Mouse (Mus musculus): ENCODE measurements around the gene Rbm39. TPM values are rescaled to one million over a fixed set of nuclear protein-coding genes. Genes with fewer than 3 reads are reported as not detected.
"Not testable (repeated sequence)": the region's sequence is repeated elsewhere in the genome, so short reads cannot be mapped to it uniquely, and the experiment has no call there.

The Rbm39 gene
- total RNA-seq (2021): 100 to 1,000 TPM; 140 to 164 TPM

DNA sequence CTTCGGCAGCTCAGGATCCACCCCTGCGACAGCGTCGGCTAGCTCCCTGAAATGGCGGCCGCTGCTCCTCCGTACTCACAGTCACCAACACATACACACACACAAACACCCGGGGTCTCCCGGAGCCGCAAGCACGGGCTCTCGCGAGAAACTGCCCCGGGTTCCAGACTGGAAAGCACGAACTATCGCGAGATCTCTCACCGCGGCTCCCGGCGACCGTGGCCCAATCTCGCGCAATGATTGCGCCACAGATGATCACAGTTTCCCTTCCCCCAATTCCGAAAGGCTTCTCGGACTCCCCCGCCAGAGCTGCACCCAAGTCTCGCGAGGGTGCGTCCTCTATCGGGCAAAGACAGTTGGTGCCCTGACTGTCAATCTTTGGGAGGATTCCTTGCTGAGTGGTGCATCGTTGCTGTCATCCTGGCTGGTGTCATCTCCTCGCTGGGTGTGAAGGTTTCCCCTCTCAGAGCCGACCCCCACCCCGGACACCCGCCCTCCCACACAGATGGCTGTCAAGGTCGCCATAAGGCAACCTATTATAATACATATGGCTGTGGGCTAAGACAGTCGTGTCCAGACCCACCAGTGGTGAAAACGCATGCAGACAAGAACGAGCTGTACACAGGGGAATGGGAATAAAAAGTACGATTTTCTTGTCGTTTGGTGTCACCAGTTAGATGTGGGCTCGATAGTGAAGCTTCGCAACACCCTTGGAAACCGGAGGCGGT lies at the start of gene Rbm39:
Gene Rbm39 (minus strand): TSS at position 145 of the 728 bp plus-strand sequence.
- peak; percentile 100 for DNase-seq (ENCODE audit: low spot score)
- intact Hi-C loops (cut with DNase I): loop anchor here (5.0 kb wide), 1 partner anchor 77 kb away; no protein-coding TSS in a partner anchor

DNA sequence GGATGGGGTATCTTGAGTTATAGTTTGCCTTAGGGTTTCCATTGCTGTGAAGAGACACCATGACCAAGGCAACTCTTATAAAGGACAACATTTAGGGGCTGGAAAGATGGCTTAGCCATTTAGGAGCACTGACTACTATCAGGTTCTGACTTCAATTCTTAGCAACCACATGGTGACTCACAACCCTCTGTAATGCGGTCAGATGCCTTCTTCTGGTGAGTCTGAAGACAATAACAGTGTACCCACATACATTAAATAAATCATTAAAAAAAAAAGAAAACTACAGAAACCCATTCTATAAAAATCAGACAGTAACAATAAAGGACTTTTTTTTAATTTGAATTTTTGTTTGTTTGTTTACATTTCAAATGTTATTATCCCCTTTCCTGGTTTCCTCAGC lies 49.1 kb upstream of the Rbm39 start:
- no peak for DNase-seq (ENCODE audit: low spot score)
- intact Hi-C loops (cut with DNase I): no loop called here

DNA sequence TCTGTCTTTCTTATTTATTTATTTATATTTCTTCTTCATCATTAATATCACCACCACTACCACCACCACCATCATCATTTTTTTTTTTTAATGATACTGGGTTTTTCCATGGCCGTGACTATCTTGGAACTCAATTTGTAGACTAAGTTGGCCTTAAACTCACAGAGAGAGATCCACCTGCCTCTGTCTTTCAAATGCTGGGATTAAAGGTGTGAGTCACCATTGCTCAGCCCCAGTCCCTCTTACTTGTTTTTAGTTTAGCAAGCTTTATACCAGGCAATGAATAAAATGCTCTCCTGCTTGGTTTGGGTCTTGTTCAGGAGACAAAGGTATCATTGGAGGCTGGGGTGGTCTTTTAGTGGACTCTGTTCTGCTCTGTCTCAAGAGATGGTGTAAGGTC lies 47.7 kb upstream of the Rbm39 start:
- DNase-seq (ENCODE audit: low spot score): no peak
- intact Hi-C loops (cut with DNase I): no loop called here

DNA sequence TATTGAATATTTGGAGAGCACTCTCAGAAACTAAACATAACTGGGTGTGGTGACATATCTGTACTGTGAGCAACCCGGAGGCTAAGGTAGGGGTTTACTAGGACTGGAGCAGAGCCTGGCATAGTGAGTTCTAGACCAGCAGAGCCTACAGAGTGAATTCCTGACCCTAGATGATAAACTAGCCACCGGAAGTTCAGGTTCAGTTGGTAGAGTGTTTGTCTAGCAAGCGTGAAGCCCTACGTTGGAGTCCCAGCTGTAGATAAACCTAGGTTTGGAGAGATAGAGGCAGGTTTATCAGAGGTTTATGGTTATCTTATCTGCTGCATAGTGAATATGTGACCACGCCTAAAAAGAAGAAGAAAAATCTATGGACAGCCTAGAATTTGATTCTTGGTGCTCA lies 44.0 kb upstream of the Rbm39 start:
- intact Hi-C loops (cut with DNase I): no loop called here
- DNase-seq (ENCODE audit: low spot score): no peak

DNA sequence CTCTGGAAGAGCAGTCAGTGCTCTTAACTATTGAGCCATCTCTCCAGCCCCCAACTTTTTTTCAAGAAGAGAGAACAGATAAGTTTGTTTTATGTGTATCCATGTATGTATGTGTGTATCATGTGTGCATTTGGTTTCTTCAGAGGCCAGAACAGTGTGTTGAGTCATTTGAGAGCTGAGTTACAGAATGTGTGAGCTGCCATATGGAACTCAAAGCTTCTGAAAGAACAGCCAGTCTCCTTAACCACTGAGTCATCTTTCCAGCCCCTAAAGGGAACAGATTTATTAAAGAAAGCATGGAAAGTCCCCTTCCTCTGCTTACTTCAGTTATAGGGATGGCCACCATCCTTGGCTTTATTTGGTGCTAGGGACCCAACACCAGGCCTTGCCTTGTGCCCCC lies 42.1 kb upstream of the Rbm39 start:
- intact Hi-C loops (cut with DNase I): no loop called here
- no peak for DNase-seq (ENCODE audit: low spot score)

DNA sequence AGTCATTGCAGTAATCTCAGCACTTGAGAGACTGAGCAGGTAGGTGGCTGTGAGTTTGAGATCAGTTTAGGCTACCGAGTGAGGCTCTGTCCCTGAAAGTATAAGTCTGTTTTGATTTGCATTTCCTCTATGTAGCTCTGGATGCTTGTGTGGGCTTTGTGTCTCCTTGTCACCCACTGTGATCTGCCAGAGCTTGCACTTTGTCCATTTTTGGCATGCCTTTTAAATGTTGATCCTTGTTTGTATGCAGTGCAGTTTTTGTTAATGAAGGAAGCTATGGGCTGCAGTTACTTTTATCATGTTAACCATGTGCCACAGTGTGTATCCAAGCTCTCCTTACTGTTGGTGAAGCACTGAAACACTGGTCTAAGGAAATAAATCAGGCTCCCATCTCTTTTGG lies 37.7 kb upstream of the Rbm39 start:
- intact Hi-C loops (cut with DNase I): no loop called here
- DNase-seq (ENCODE audit: low spot score): no peak

DNA sequence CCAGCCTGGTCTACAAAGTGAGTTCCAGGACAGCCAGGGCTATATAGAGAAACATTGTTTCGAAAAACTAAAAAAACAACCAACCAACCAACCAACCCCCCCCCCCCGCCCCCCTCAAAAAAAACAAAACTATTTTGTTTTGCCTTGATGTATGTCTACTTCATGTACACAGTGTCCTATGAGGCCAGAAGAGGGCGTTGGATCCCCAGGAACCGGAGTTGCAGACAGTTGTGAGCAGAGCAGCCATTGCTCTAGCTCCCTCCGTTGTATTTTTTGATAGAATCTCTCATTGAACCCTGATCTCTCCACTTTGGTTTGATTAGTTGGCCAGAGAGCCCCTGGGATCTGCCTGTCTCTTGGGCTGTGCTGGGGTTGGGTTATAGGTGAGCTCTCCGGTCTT lies 23.9 kb upstream of the Rbm39 start:
- no peak for DNase-seq (ENCODE audit: low spot score)
- intact Hi-C loops (cut with DNase I): loop anchor here (5.0 kb wide), 1 partner anchor 43 kb away; no protein-coding TSS in a partner anchor

DNA sequence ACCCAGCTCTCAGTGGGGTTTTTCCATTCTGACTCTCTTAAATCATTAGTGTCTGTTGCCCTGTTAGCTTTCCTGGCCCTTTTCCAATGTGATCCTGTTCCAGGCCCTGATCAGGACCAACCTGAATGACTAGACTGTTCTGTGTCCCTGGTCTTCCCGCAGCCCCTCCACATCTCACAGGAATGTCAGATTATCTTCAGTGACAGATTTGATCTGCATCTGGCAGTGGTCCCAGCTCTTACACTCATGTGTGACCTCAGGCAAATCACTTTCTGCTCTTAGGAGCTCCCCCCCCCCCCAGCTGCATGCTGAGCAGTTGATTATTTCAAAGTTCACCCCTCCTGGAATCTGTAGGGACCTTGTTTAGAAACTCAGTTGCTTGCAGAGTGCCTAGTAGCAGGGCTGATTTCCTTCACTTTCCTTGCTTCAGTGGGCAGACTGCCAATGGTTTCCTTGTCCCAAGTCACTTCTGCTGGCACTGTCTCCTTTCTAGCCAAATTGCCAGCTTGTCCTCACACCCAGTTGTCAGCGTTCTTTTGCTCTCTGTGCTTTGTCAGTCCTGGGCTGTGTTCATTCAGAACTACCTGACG lies 22.9 kb upstream of the Rbm39 start:
- intact Hi-C loops (cut with DNase I): loop anchor here (5.0 kb wide), 1 partner anchor 44 kb away; no protein-coding TSS in a partner anchor
- peak; percentile 27 for DNase-seq (ENCODE audit: low spot score)

DNA sequence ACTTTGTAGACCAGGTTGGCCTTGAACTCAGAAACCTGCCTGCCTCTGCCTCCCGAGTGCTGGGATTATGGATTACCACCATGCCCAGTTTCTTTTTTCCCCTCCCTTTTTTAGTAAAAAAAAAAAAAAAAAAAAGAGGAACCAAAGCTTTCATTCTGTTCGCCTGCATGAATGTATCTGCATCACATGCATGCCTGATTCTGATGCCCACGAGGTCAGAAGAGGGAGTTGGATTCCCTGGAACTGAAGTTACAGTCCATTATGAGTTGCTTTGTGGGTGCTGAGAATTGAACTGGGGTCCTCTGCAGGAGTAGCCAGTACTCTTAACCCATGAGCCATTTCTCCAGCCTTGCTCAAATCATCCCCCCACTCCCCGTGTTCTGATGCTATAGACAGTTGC lies 21.4 kb upstream of the Rbm39 start:
- intact Hi-C loops (cut with DNase I): loop anchor here (5.0 kb wide), 1 partner anchor 46 kb away; no protein-coding TSS in a partner anchor
- DNase-seq (ENCODE audit: low spot score): no peak

DNA sequence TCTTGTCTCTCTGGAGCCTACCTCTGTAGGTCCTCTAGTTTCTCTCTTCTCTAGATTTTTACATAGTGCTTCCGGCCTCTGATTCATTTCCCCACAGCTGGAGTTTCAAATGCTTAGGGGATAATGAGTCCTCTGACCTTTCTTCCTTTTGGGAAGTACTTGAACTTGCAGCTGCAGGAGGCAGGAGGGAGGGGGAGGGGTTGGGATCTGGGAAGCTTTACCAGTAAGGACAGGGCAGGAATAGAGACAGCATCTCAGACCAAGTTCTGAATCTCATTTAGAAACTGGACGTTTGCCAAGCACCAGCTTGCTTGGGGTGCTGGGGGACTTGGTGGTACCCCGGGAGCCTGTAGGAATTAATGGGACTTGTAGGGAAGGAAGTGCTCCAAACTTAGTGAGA lies 19.9 kb upstream of the Rbm39 start:
- DNase-seq (ENCODE audit: low spot score): no peak
- intact Hi-C loops (cut with DNase I): loop anchor here (5.0 kb wide), 2 partner anchors 47 to 77 kb away; no protein-coding TSS in a partner anchor

DNA sequence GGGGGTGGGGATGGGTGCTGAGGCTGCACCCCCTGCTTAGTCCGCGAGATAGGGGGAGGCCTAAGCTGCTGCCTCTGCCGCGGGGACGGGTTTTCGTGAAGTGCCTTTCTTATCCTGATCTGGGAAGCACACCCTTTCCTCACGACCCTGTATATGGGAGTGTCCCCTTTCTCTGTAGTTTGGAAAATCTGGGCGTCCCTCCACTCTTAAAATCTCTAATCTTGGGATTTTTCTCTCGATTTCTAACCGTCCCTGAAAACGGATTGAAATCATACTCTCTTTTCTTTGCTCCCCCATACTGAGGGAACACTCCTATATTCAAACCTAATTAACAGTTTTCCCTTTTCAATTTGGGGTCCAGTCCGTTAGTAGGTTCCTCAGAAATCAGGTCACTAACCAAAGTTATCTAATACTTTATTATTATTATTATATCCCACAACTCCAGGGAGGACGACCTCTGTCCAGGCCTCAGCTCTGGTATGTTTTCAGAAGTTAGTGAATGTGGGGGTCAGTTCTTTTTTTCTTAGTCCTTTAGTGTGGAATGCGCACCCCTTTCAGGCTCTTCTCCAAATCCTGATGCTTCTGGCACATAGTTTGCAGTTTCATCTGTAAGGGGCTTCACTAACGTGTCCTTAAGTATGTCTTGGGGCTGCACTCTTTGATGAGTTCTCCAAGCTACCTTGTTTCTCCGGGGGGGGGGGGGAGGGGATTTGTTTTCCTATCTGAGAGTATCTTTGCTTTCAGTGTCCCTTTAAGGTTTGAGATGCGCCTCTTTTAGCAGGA lies 17.3 kb upstream of the Rbm39 start:
- DNase-seq (ENCODE audit: low spot score): no peak
- intact Hi-C loops (cut with DNase I): loop anchor here (5.0 kb wide), 1 partner anchor 80 kb away; no protein-coding TSS in a partner anchor

DNA sequence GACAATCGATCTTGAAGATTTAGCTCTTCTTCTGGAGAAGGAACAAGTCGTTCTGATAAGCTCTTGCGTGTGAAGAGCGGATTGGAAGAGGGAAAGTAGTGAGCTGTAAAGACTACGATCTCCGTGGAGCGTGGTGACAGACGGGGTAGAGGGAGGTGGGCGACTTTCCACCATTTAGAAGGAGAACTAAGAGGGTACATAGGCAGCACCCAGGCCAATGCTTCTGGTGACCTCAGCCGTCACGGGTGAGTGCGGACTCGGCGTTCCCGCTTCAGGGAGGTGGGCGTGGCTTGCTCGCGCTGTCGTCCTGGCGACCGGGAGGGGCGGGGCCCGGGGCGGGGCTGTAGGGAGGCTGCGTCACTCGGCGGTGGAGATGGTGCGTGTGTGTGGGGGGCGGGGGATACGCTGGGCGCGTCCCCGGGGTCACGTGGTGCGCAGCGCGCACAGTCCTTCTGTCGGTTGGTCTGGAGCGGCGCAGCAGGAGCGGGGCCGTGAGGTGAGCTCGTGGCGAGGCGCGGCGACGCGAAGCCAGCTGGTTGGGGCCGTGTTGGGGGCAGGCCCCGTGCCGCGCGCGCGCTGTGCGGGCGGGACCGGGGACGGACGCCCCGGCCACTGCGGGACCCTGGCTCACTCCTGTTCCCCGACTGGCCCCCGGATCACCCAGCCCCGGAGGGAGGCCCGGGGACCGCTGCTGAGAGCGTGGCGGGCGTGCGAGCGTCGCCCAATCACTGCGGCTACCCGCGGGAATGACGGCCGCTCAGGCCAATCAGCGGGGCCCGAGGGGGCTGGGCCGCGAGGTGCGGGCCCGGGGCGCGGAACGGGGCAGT lies 16.5 kb upstream of the Rbm39 start, which contains the start of gene Phf20:
Gene Phf20 (plus strand): TSS at position 165 of the 827 bp plus-strand sequence.
- intact Hi-C loops (cut with DNase I): loop anchor here (5.0 kb wide), 1 partner anchor 81 kb away; no protein-coding TSS in a partner anchor

DNA sequence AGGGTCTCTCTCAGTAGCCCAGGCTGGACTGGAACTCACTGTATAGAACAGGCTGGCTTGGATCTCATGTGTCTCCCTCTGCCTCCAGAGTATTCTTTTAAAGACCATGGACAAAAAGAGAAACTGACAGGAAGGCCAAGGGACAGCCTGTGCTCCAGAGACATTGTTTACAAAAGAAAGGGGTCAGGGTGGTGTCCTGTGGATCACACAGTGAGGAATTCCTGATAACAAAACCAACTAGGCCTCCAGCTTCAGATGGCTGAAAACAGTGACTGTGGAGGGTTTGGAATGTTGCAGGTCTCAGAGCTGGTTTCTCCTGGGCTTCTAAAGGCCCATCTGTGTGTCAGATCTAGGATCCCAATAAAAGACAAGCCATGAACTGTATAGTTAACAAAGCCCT lies 14.5 kb upstream of the Rbm39 start:
- no peak for DNase-seq (ENCODE audit: low spot score)
- intact Hi-C loops (cut with DNase I): no loop called here

More for the DNA sequence above, 16.5 kb upstream of the Rbm39 start, which contains the start of gene Phf20:
- peak; percentile 95 for DNase-seq (ENCODE audit: low spot score)

DNA sequence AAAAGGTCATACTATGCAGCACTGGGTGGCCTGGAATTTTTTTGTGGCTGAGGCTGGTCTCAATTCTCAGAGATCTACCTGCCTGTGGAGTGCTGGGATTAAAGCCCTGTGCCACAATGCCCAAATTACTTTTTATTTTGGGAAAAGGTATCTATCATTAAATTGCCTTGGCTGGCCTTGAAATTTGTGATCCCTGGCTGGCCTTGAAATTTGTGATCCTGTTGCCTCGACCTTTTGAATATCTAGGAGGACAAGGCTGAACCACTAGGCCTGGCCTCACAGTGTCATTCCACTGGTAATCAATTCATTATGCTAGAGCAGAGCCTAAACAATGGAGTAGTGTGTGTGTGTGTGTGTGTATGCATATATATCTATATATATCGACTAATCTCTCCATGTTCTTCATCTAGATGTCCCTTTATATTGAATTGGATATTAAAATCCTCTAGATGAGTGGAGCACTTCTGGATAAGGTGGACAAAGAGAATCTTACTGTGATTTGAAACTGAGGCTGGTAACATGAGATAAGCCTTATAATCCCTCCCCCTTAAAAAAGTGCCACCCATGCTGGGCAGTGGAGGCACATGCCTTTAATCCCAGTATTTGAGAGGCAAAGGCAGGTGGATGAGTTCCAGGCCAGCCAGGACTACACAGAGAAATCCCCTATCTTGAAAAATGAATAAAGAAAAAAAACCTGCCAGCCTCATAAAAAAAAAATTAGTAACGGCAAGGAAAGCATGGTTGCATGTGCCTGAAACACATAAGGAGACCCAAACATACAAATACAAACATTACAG lies 13.2 kb upstream of the Rbm39 start:
- DNase-seq (ENCODE audit: low spot score): no peak
- intact Hi-C loops (cut with DNase I): no loop called here

DNA sequence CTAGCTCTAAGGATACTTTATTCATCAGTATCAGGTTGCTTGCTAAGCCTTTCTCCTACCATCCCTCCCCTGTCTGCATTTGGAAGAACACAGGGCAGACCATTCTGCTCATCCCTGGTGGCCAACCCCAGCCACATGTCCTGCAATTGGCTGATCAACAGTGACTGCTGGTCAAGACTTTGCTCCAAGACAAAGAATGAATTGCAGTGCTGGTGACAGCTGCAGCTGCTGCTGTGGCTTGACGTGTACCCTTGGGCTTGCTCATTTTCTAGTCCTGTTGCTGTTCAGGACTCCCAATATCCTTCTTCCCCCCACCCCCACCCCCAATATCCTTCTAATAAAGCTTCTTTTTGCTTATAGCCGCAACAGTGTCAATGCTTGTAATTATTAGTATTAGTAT lies 12.0 kb upstream of the Rbm39 start:
- intact Hi-C loops (cut with DNase I): no loop called here
- DNase-seq (ENCODE audit: low spot score): no peak

DNA sequence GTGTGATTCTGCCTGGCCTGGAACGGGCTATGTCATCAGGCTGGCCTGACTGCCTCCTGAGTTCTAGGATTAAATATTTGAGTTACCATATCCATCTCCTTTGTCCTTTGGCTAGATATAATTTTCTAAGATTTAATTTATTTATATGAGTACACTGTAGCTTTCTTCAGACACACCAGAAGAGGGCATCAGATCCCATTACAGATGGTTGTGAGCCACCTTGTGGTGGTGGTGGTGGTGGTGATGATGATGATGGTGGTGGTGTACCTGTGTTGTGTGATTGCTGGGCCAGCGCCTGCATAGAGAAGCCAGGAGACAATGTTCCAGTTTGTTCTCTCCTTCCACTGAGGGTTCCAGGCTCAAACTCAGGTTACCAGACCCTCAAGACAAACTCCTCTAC lies 11.5 kb upstream of the Rbm39 start:
- intact Hi-C loops (cut with DNase I): no loop called here
- no peak for DNase-seq (ENCODE audit: low spot score)

DNA sequence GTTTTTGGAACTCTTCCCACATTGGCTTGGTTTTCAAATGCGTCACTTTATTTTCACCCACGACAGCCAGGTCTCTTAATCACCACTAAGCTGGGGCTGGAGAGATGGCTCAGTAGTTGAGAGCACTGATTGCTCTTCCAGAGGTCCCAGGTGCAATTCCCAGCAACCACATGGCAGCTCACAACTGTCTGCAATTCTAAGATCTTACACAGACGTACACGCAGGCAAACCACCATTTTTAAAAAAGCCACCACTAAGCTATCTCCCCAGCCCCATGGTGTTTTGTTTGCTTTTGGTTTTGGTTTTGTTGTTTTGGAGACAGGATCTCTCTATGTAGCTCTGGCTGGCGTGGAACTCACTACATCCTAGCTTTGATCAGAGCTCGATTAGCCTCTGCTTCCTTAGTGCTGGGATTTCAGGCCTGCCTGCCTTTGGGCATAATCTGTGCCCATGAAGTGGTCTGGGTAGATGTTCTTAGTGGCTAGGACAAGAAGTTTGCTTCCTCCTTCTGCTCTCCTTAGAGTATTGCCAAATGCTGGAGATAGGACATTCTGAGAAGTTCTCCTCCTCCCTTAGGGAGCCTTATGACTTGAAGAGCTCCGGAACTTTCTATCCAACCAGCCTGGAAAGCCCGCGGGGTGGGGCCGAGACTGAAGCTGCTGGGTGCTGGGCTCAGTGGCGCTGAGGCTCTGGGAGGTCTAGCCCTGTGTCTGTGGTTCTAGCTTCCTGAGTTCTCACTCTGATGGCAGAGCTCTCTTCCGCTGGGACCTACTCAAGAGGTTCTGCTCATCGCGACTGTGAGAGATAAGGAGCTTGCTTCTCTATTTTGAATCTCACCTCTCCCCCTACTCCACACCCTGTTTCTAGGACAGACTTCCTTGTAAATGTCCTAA lies 10.2 kb upstream of the Rbm39 start:
- DNase-seq (ENCODE audit: low spot score): peak; percentile 17
- intact Hi-C loops (cut with DNase I): no loop called here

DNA sequence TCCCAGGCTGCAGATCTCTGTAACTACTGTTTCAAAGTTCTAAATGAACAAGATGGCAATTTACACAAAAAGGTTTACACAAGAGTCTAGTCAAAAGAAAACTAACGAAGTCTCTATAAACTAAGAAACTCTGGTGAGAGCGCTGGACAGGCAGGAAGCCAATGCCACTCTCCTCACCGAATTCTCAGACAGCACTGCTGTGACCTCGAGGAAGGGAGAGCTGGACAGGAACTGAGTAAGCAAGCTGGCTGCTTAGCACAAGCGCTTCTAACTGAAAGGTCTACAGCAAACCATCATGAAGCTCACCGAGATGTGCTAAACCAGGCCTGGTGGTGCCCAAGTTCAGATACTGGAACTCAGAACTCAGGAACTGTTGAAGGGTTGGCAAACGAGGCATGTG lies 9.2 kb upstream of the Rbm39 start:
- DNase-seq (ENCODE audit: low spot score); intact Hi-C loops (cut with DNase I): not testable (repeated sequence)

All from heart, postnatal 25 days (tissue).